Mouse (Mus musculus) A20 (cell line): ENCODE results near the gene Clic1.
"Not testable (repeated sequence)": the region's sequence is repeated elsewhere in the genome, so short reads cannot be mapped to it uniquely, and the experiment has no call there.

Experiments
- DNase-seq: peaks from one replicate; pipeline ENCODE4 v3.0.0-alpha.2; 2011; ENCODE audit warnings: low read depth, low spot score

Gene Clic1

DNA sequence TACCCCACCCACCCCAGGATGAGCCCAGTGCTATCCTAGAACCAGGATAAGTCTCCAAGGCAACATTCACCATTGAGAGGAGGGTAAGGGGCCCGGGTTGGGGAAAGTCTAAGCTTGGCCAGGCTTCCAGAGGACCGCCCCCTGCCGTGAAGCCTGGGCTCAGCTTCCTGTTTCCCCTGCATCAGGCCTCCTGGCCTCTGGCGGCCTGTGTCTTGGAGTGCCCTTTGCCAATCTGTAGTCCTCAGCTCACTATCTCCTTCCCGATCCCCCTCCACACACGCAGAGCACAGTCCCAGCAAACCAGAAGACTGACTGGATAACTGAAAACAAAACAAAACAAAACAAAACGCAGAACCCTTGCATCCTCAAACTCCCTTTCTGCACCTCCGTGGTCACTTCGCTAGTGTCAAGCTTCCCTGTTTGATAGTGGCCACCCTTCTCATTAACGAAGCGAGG is at the start of gene Clic1:
Clic1 (plus strand) TSS at position 406 of the 456 bp plus-strand sequence.
- peak; percentile 80 for DNase-seq

- DNase-seq: peak; percentile 96
Measured at GRCm38 (mm10) chr17:35000717-35001451, 48.9 kb upstream of the Clic1 start, which contains the start of gene Vars. Gene Vars, plus strand, starts transcription at chr17:35000987.

DNA sequence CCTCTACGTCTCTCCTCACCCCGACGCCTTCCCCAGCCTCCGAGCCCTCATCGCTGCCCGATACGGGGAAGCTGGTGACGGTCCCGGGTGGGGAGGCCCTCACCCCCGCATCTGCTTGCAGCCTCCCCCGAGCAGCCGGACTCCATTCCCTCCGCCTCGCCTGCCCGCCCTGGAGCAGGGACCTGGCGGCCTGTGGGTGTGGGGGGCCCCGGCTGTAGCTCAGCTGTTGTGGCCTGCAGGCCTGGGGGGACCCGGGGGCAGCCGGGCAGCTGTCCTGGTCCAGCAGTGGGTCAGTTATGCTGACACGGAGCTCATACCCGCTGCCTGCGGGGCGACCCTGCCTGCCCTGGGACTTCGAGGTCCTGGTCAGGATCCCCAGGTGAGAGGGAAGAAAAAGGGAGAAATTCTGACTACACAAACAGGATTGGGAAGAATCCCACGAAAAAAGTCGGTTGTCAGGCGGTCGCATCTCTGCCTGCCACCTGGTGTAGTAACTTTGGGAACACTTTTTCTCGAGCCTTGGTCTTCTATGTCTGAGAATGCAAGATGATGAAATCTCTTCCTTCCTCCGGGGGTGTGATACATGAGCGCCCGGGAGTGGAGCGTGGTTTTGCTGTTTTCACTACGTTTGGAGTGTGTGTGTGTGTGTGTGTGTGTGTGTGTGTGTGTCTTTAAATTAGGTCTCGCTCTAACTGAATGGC is 48.2 kb upstream of the Clic1 start:
- peak; percentile 51 for DNase-seq

DNA sequence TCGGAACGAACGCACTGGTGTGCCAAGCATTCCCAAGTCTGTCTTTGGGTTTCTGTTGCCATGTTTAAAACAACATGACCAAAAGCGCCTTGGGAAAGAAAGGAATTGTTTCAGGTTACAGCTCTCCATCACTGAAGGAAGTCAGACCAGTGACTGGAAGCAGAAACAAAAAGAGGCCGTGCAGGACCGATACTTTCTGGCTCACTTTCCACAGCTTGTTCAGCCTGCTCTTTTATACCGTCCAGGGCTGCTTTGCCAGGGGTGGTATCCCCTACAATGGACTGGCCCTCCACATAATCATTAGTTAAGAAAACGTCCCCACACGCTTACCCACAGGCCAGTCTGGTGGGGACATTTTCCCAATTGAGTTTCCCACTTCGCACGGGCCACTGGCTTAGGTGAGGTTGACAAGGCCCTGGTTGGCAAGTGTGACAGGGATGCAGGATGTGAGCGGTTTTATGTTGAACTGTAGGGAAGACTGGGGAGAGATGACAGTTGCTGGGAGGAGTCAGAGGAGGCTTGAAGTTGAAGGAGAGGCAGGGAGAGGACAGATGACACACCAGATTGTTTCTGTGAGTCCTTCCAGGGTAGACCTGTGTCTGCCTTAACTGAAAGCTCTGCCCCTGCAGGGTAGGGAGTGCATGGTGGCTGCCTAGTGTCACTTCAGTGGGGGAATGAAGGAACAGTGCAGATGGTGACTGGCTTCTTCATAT is 47.5 kb upstream of the Clic1 start:
- peak; percentile 56 for DNase-seq

GRCm38 (mm10) chr17:35003022-35003838 is 46.5 kb upstream of the Clic1 start:
- peak; percentile 49 for DNase-seq

DNA sequence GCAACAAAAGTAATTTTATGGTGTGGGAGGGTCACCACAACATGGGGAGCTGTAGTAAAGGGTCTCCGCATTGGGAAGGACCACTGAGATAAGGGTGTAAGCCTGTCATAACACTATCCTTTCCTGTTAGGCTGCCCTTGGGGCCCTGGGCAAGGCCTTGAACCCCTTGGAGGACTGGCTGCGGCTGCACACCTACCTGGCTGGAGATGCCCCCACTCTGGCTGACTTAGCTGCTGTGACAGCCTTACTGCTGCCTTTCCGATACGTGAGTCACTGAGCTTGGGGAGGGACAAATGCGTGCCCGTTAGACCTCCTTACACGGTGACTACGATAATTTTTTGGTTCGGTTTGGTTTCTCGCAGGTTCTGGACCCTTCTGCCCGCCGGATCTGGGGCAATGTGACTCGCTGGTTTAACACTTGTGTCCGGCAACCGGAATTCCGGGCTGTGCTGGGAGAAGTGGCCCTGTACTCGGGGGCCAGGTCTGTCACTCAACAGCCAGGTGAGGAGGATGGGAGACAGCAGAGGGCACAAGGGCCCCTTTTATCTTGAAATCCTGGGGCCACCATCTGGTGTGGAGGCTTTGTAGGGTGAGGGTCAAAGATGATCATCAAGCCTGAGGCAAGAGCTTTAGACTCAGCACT is 45.6 kb upstream of the Clic1 start:
- DNase-seq: no peak

- no peak for DNase-seq
Measured at GRCm38 (mm10) chr17:35005158-35005557, 44.6 kb upstream of the Clic1 start.

DNA sequence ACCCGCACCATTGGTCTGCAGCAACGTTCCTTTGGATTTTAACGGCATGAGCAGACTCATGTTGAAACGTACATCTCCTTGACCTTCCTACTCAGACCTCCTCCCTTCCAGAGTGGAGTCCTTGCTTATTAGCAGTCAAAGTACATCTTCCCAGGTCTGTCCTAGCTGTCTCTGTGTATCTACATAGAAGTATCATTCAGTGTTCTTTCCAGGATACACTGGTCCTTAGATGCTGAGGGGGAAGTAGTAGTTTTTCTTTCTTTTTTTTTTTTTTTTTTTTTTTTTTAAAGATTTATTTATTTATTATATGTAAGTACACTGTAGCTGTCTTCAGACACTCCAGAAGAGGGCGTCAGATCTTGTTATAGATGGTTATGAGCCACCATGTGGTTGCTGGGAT is 43.9 kb upstream of the Clic1 start:
- DNase-seq: not testable (repeated sequence)

GRCm38 (mm10) chr17:35007387-35007991 is 42.3 kb upstream of the Clic1 start:
- DNase-seq: no peak

GRCm38 (mm10) chr17:35009586-35009985 is 40.2 kb upstream of the Clic1 start:
- DNase-seq: no peak

GRCm38 (mm10) chr17:35011440-35011839 is 38.3 kb upstream of the Clic1 start:
- no peak for DNase-seq

GRCm38 (mm10) chr17:35012430-35012829 is 37.3 kb upstream of the Clic1 start:
- no peak for DNase-seq

DNA sequence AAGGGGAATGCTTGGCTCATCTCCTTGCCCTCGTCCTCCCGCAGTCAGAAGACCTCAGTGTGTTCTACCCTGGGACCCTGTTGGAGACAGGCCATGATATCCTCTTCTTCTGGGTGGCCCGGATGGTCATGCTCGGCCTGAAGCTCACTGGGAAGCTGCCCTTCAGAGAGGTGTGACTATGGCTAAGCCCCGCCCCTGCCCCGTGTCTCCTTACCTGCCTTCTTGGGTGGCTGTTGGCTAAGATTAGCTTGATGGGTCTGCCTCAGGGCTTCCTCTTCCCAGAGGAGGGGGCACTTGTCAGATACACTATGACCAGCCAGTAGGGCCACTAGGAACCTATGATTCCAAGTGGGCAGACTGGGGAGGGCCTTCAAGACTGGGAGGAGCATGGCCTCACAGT is 36.5 kb upstream of the Clic1 start:
- no peak for DNase-seq

GRCm38 (mm10) chr17:35015296-35015695 is 34.5 kb upstream of the Clic1 start:
- no peak for DNase-seq

- DNase-seq: no peak
Measured at GRCm38 (mm10) chr17:35016376-35016775, 33.4 kb upstream of the Clic1 start, which contains the start of gene Vwa7. Gene Vwa7, plus strand, starts transcription at chr17:35016579.

DNA sequence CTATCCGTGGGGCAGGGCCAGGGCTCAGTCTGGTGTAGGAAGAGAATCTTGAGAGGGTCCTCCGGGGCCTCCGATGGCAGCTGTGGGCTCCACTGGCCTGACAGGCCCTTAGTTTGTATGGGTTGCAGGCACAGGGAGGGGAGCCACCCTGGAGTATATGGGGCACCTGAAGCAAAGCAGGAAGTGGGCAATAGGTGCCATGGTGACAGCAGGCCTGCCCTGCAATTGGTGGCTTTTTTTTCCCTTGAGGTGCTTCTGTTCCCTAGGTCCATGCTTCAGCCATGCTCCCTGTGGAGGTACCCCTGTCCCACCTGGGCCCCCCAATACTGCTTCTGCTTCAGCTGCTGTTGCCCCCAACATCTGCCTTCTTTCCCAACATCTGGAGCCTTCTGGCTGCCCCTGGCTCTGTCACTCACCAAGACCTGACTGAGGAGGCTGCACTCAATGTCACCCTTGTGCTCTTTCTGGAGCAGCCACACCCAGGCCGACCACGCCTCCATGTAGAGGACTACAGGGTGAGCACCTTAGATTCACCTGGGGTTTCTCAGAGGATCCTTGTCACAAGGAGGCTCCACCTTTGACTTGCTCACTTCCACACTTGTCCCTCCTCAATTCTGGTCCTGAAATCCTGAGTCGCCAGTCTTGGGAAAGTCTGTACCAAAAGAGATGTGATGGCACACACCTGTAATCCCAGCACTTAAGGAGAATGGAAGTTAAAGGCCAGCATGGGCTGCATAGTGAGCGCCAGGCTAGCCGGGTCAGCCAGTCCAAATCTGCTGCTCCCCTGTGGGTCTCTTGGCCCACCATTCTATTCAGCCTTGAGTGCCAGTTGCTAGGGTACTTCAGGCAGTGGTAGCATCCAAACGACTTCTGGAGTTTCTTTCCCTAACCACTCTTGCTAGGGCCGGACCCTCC is 32.7 kb upstream of the Clic1 start:
- peak; percentile 51 for DNase-seq

DNA sequence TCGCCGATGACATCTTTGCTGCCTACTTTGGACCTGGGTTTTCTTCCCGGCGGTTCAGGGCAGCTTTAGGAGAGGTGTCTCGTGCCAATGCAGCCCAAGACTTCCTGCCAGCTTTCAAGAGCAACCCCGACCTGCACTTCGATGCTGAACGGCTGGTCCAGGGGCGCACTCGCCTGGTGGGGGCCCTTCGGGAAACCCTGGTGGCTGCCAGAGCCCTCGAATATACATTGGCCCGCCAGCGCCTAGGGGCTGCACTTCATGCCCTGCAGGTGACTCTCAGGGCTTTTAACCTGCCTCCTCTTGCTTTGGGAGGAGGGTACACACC is 32.1 kb upstream of the Clic1 start:
- no peak for DNase-seq

DNA sequence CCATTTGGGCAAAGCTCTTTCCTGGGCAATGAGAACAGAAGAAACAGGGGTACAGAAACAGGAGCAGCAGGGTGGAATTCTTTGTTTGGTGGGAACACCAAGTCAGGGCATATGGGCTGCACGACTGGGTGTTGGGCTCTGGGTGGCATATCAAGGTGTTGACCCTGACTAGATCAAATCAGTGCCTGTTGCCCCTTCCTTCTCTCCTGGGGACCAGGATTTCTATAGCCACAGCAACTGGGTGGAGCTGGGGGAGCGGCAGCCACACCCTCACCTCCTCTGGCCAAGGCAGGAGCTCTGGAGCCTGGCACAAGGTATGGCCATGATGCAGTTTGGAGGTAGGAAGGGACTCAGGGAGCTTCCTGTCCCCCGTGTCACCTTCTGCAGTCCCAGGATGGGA is 31.6 kb upstream of the Clic1 start:
- no peak for DNase-seq

DNA sequence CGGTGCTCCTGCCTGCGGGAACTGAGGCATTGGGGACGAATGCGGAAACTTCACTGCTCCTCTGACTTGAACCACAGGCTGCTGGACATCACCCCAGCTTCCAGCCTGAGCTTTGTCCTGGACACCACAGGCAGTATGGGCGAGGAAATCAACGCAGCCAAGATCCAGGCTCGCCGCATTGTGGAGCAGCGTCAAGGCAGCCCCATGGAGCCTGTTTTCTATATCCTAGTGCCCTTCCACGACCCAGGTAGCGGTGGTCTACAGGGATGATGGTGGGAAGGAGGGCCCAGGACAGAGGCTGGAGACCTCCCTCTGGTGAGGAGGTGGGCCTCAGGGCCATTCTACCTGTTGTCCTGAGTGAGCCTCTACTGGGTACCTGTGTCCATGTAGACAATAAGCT is 29.9 kb upstream of the Clic1 start:
- no peak for DNase-seq

- no peak for DNase-seq
Measured at GRCm38 (mm10) chr17:35020551-35020950, 29.2 kb upstream of the Clic1 start.
